Mouse (Mus musculus) right cerebral cortex, adult 2 months (tissue): ENCODE results near the gene Tpk1.
A peak's percentile ranks its signal among the peaks of the same experiment; 100 is the strongest.
"Not testable (repeated sequence)": the region's sequence is repeated elsewhere in the genome, so short reads cannot be mapped to it uniquely, and the experiment has no call there.

Experiments
- DNase-seq, 2 experiments: peaks; one replicate each; pipeline ENCODE4 v3.0.0; 2021 to 2022; ENCODE audit warnings: low spot score in 2 of 2

Tpk1 gene

DNA sequence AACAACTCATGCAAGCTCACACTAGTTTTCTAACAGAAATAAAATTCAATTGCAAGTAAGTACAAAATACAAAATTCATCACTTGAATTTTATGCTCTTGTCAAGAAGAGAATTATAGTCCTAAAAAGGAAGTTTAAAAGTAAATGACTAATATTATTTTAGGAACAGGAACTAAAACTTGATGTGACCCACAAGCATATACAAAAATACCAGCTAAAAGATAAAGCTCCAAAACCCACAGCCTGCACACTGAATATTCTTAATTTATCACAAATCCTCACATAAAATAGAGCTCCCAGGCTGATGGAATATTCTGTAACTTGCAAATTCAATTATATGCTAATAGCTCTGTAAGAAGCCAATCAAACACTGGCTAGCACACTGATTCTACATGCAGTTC lies 25.5 kb downstream of the Tpk1 start:
- DNase-seq, result no peak

DNA sequence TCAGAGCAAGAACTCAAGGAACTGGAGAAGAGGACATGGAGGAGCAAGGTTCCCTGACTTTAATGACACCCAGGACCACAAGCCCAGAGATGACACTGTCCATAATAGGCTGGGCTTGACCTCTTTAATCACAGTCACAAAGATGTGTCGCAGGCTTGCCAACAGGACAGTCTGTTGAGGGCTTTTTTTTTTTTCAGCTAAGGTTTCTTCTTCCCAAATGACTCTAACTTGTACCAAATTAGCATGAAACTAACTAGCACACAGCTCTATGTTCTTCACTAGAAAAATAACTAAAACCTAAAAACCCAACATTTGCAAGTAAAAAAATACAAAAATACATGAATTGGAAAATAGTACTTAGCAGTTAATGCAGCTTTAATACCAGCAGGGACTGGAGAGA lies 27.2 kb downstream of the Tpk1 start:
- no peak for DNase-seq

DNA sequence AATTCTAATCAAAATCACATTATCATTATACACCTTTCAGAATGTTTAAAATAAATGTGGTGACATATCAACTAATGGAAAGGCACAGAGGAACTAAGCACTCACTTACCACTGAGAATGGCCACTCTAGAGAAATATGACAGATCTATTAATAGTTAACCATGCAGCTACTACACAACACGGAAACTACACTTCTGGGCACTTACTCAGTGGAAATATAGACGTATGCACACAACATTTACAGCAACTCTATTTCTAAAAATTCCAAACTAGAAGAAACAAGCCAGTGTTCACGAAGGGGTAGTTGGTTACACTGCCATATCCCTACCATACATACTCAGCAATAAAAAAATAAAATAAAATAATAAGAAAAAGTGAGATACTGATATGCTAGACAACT lies 28.0 kb downstream of the Tpk1 start:
- no peak for DNase-seq

DNA sequence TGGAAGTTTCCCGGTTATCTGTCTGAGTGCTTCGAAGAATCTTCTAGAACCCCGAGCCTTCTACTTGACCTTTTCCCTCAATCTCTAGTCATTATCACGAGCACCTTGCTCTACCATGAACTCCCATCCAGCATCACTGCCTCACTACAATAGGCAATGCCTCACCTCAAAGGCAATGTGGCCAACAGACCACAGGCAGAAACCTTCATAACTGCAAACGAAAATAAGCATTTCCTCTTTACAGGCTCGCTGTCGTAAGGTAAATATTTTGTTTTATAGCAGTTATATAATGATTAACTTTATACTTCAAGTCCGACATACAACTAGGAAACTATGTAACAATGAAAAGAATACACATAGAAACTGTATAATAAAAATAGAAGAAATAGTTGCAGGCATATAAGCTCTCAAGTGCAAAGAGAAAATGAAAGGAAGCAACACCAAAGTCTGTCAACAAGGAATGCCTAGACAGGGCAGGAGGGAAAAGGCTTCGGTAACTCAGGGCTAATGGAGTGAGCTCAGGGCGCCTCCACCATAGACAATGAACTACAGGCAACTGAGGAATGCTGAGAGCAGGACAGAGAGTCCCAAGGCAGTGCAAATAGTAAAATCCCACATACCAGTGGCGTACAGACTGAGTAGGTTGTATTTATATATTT lies 29.0 kb downstream of the Tpk1 start:
- no peak for DNase-seq

DNA sequence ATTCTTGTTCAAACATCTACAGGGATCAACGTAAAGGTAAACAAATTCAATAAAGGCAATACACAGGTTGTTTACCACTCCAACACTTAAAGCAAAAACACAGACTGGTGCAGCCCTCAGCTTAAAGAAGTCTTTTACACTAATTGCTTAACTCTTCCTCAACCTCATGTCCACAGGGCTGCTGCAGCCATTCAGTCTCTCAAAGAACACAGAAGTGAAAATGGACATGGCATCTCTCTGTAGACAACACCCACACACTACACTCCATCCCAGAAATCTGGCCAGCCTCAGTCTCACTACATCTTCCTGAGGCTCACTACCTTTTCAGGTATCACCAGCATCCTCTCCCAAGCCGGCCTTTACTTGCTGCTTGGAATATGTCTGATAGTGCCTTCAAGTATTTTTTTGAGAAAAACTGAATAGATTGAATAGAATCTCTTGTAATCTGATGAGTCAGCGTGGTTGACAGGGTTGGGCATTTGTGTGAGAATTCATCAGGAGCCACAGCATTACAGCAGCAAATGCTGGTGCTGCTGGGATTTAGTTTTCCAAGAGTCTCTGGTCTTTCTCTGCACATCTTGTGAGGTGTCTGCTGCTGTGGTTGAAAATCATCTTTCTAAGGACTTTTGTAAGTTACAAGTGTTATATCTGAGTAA lies 32.6 kb downstream of the Tpk1 start:
- DNase-seq, result no peak

DNA sequence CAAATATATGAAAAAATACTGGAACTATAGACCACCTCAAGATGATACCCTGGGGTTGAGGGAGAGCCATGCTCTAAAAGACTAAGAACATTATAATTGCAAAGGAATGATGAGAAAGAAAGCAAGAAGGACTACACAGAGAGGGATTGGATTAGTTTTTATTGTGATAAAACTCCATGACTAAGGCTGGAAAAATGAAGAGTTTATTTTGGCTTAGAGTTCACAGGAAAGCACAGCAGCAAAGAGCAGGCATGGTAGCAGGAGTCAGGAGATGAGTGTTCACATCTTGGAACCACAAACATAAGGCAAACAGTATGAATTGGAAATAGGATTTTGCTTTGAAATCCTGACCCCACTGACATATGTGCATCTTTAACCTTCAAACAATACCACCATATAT lies 33.2 kb downstream of the Tpk1 start:
- DNase-seq, result no peak

DNA sequence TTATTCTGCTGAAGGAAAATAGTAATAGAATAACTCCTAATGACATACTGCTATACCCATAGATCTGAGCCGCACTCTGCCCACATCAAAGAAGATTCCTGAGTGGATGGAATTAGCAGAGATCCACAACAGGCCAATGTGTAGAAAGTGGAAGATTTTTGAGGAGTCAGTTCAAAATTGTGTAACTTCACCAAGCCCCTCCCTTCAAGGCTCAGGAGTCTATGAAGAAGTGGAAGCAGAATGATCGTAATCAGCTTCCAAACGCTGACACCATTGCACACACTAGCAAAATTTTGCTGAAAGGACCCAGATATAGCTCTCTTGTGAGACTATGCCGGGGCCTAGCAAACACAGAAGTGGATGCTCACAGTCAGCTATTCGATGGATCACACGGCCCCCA lies 42.6 kb downstream of the Tpk1 start:
- DNase-seq, result not testable (repeated sequence)

DNA sequence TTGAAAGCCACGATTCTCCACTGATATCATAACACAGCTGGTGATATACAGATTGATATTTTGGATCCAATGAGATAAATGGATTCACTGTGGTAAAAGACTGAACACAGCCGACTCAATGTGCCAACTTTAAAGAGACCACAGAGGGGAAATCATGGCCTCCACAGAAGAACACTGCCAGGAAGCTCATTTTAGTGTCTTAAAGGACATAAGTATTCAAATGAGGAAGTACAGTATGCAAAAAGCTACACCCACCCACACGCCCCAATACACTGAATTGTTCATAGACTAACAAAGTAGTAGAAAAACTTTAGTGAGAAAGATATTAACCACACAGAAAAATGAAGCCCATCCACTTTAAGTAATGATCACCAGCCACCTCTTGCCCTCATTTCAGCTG lies 46.8 kb downstream of the Tpk1 start:
- DNase-seq, result no peak

DNA sequence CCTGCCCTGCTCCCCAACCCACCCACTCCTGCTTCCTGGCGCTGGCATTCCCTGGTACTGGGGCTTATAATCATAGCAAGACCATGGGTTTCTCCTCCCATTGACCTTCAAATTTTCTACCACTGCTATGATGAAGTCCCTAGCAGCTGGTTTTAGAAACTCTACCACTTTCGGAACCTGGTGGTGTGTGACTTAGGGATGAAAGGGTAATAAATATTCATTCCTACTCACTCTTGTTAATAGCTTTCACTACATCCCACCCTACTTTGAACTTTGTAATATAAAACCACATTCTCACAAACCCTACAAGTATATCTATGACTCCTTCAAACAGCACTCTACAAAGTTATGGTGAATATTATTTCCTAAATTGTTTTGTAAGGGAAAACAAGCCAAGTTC lies 54.3 kb downstream of the Tpk1 start:
- DNase-seq, result no peak

DNA sequence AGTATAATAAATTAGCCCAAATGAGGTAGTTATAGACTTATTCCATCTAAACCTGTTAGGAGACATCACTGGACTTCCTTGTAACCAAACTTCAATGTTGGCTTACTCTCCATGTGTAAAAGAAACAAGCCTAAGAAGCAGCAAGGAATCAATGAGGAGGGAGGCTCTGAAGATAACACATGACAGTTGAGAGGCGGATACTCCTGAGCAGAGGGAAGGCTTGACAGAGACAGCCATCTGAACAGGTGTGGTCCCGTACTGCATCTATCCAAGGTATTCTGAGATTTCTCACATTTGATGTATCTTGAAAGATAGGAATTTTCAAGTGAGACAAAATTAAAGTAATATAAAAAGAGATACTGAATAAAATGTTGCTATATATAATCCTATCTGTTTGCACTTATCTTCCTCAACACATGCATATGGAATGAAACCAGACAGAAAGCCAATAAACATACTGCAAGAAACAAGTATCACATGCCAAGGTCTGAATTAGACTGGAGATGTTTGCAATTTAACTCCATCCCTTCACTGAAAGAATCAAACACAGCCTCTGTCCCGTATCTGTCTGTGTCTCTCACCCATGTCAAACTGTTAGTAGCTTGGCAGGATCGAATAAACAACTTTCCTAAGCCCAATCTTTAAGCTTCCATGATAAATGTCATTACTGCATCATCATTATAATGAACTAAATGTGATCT lies 75.1 kb downstream of the Tpk1 start:
- no peak for DNase-seq

DNA sequence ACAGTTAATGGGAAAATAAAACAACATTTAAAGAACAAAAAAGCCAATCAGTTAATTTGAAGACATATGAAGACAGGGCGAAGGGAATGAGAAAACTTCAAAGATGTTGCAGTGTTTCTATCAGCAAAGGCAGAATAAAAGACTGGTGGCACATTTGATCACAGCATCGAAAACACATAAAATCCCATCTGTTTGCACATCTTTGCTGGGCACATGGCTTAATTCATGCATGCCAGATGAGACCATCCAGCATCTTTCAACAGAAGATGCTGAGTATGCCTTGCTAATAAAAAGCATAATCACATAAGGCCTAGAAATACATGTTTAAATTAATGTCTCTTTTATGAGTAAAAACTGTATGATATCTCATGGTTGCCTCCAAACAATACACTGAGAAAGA lies 80.8 kb downstream of the Tpk1 start:
- DNase-seq, result no peak

DNA sequence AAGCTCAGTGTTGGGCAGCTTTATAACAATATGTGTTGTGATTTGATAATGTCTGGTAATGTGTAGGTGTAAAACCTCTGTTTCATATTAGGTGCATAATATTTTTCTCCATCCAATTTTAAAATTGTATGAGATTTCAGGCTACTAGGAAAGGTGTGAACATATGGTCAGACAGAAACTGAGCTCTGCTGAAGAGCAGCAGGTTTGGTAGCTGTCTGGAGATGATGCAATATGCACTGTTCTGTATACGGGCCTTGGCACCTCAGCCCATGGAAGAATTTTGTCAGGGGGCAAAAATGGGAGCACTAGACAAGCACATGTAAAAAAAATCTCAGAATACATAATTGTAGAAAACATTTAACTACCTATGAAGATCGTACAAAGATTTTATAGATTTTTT lies 84.3 kb downstream of the Tpk1 start:
- DNase-seq, result no peak

DNA sequence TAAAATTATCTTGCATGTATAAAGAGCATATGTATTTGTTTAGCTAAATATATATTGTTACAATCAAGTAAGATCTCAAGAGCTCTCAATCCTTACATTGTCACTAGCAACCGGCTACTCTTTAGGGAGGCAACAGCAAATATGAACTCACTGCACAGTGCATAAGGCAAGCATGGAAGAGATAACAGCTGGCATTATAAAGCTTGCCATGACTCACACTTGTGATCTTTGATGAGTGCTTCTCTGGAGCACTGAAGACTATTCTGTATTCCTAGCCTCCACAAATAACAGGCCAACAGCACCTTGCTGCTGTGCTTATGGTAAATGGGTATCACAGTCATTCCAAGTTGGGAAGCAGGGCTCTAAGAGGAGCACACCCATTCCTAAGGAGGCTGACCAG lies 98.2 kb downstream of the Tpk1 start:
- DNase-seq, result peak; percentile 4 to 20

DNA sequence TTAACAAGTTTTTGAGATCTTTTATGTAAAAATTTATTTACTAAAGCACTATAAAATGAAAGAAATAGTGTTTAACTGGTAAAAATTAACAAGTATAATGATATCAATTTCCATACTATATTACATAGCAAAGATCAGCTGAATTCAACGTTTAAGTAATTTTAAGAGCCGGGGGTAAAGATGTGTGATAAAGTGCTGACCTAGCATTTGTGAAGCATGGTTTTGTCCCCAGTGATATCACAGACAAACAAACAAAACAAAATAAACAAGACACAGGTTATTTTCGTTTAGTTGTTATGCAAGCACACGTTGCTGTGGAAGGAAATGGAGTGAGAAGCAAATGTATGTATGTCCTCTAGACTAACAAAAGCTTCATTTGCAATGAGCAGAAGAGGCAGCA lies 103.6 kb downstream of the Tpk1 start:
- no peak for DNase-seq

DNA sequence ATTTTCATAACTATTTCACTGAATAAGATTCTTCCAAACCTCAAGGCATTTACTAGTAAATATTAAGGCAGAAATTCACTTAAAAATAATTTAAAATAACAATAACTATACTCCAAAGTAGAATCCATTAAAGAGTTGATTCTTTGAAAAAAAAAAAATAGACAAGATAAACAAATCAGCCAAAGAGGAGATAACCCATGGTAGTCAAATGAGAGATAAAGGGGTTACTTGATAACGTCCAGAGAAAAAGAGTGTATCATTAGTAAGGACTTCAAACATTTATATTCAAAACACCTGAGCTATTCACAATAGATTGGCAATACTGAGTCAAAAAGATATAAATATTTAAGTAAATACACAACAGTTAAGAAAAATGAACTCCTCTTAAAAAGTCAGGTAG lies 114.7 kb downstream of the Tpk1 start:
- DNase-seq, result no peak

DNA sequence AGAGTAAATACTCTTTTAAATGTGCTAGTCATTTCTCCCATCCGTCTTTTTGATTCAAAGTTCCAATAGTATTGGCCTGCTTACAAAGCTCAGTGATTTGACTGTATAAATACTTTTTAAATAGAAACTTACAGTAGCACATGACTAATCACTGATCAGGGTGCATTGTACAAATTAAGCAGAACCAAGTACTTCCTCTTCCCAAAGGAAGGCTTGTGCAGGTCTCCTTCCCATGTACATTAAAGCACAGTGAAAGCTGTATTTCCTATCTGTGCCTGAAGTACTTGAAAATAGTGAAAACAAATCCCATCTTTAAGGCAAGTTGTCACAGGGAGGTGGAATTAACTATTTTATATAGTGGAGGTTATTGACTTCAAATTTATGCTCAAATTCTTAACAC lies 119.5 kb downstream of the Tpk1 start:
- DNase-seq, result no peak

DNA sequence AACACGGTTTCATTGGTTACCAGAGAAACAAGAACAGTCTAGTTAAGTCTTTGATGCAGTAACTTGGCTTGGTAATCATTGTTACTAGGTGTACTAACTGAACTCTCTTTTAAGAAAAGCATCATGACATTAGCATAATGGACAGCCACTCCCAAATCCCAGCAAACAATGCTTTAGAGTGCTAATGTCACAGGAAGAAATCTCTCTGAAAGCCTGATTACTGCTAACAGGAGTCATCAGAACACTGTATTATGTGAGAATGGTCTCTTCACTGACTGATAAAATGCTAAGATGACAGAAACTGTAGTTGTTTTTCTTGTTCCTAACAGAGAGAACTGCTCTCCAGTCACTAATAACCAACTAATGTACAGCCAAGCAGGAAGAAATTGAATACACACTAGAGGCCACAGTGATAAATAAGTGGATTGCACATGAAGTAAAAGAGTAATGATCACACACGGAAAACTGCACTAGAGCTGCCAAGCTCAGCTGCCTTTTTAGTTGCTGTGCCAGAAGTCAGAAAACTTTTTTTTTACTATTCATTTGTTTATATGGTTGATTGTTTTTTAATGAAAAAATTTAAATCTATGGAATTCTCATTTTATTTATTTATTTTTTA lies 128.7 kb downstream of the Tpk1 start:
- DNase-seq, result no peak

DNA sequence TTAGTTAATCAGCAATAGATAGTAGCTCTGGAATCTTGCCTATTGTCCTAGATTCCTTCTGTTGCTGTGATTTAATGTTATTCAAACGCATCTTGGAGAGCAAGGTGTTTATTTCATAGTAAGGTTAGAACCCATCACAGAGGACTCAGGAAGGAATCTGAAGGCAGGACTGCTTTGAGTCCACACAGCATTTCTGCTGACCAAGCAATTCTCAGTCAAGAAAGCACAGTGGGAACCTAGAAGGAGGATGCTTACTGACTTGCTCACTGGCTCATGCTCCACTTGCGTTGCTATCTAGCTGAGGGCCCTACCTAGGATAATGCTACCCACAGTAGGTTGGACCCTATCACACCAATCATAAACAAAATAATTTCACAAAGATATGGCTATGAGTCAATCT lies 130.6 kb downstream of the Tpk1 start:
- no peak for DNase-seq

DNA sequence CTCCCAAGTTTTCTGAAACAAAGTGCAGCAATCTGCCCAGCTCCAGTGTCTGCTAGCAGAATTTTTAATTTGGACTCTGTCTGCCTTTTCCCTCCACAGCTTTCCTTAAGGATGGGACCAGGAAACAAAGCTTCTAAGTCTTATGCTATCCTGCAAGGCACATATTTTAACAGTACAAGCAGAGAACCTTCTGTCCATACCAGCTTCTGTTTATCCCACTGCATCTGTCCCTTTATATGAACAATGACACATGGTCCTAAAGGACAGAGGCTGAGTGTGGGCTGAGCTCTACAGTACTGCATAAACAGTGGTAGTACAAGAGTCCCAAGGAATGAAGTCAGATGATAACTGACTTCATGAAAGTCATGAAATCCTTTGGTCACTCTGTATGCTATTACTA lies 132.8 kb downstream of the Tpk1 start:
- DNase-seq, result no peak

DNA sequence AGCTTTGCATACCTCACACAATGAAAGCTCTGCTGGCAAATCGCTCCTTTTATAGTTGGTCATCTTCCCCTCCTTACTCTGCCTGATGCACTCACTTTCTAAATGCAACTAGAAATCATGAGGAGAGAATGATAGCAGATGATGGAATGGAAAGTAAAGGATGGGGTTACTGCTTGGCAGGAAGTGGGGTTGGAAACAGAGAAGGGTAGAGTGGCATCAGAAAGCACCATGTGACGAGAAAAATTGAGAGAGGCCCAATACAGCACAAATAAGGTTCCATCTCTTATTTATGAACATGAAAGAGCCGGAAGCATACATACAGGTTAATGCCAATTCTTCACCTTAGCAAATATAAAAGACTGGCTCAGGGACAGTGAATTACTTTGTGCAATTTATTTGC lies 133.3 kb downstream of the Tpk1 start:
- DNase-seq, result no peak

DNA sequence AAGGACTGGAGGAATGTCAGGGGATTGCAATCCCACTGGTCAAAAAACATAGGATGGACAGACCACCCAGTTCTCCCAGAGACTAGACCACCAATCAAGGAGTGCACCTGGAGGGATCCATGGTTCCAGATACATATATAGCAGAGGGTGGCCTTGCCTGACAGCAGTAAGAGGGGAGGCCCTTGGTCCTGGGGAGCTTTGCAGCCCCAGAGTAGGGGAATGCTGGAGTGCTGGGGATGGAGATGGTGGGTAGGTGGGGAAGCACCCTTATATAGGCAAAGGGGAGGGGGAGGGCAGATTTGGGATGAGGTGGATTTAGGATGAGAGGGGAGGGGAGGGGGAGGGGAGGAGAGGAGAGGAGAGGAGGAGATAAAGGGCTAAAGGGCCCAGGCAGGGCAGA lies 134.1 kb downstream of the Tpk1 start:
- no peak for DNase-seq

DNA sequence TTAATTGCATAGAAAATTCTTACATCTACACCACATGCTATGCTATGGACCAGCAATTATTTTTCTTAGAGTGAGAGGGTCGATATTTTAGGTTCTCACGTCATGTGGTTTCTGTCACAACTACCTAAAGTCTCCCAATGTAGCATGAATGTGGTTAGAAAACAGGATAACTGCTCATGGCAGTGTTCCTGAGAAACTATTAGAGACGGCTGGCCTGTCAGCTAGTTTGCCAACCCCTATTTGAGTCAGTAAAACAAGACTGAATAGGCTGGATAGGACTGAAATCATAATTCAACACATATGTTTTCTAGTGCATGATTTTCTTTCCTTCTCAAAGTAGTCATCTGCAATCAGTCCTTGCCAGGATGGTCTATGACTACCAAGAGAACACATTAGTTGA lies 137.1 kb downstream of the Tpk1 start:
- DNase-seq, result no peak

DNA sequence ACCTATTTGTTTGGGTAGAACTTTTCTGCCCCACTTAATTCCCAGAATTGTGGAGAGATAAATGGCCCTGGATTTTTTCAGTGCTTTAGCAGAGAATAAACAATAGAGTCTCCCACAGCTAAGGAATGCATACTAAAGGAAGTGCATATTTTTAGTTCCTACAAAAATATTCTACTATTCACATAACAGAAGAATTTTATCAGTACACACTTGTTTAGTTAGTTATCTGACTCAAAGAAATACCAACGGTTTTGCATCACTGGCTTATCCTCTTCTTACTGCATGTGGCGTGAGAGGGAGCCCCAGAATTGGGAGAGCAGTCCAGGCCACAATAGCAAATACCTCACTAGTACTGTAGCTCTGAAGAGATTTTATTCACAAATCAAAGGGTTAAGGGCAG lies 141.1 kb downstream of the Tpk1 start:
- no peak for DNase-seq
